Mouse (Mus musculus) hindbrain, embryonic 12.5 days (tissue): ENCODE data around the gene Ptpru. TPM values are rescaled to one million over a fixed set of nuclear protein-coding genes. Genes with fewer than 3 reads are reported as not detected.

Experiments used
- ATAC-seq: fragments of 200-750 bp; cut with Nextera tagmentation; 2 replicates; pipeline ENCODE4 v1.8.0; 2017; ENCODE audit warnings: moderate TSS enrichment; ENCODE audit not compliant: low FRiP score
- H3K27ac ChIP-seq: fragments of 300-500 bp; sonication (generic); 2 replicates; pipeline ENCODE4 v1.5.1; 2016; ENCODE audit warnings: mild to moderate bottlenecking
- H3K27me3 ChIP-seq: fragments of 300-500 bp; sonication (generic); 2 replicates; pipeline ENCODE4 v1.6.1; 2016; ENCODE audit warnings: mild to moderate bottlenecking
- H3K36me3 ChIP-seq: fragments of 300-500 bp; sonication (generic); 2 replicates; pipeline ENCODE4 v1.6.1; 2016; ENCODE audit warnings: mild to moderate bottlenecking
- H3K4me1 ChIP-seq: fragments of 300-500 bp; sonication (generic); 2 replicates; pipeline ENCODE4 v1.6.1; 2016
- H3K4me2 ChIP-seq: fragments of 300-500 bp; sonication (generic); replicated peaks from 2 replicates; pipeline ENCODE4 v1.6.1; 2016; ENCODE audit warnings: mild to moderate bottlenecking
- H3K4me3 ChIP-seq: fragments of 300-500 bp; sonication (generic); 2 replicates; pipeline ENCODE4 v1.5.1; 2016; ENCODE audit warnings: mild to moderate bottlenecking
- H3K9ac ChIP-seq: fragments of 300-500 bp; sonication (generic); 2 replicates; pipeline ENCODE4 v1.6.1; 2016; ENCODE audit warnings: mild to moderate bottlenecking, moderate library complexity
- H3K9me3 ChIP-seq: fragments of 300-500 bp; sonication (generic); replicated peaks from 2 replicates; pipeline ENCODE4 v1.6.1; 2016; ENCODE audit warnings: mild to moderate bottlenecking
- WGBS: fragments of 180-500 bp; shearing (Covaris S2); methylation state at CpG from one replicate; pipeline ENCODE4 v1.1.7; 2016; 5-methylcytosine and 5-hydroxymethylcytosine counted together
- polyA plus RNA-seq: library from polyadenylated mRNA; unstranded; fragments of >200 nt; fragmentation: Nextera tagmentation; extraction: Ambion mirVana; gene quantifications from 2 replicates; pipeline ENCODE4 v1.2.1, GENCODE M21; 2016

Gene Ptpru
- polyA plus RNA-seq, 1 experiment from 2014 or later = 30.2 TPM

- H3K27me3 ChIP-seq = peaks cover 27% of the 10 kb centered on the region
Observed at GRCm38 (mm10) chr4:131831546-131832045, 6.5 kb downstream of the Ptpru start.

GRCm38 (mm10) chr4:131829123-131829522 lies 9.0 kb downstream of the Ptpru start:
- WGBS = 87% methylated on average over 8 of the region's 8 CpGs
- no peak overlapping the region for H3K9ac ChIP-seq
- H3K4me2 ChIP-seq = no peak overlapping the region
- peaks cover 42% of the 10 kb centered on the region for H3K4me1 ChIP-seq
- no peaks in the 10 kb centered on the region for H3K9me3 ChIP-seq
- ATAC-seq = no peak
- H3K27me3 ChIP-seq = peaks cover 5% of the 10 kb centered on the region
- H3K4me3 ChIP-seq = no peak overlapping the region
- no peaks in the 10 kb centered on the region for H3K36me3 ChIP-seq
- no peak overlapping the region for H3K27ac ChIP-seq

More at GRCm38 (mm10) chr4:131831546-131832045, 6.5 kb downstream of the Ptpru start:
- no peaks in the 10 kb centered on the region for H3K36me3 ChIP-seq
- H3K4me2 ChIP-seq = no peak overlapping the region
- 78% methylated on average over 5 of the region's 5 CpGs for WGBS
- no peak overlapping the region for H3K27ac ChIP-seq
- ATAC-seq = no peak
- peaks cover 47% of the 10 kb centered on the region for H3K4me1 ChIP-seq
- no peak overlapping the region; the same call in 1 of the 2 replicates for H3K9ac ChIP-seq
- H3K9me3 ChIP-seq = no peaks in the 10 kb centered on the region
- no peak overlapping the region for H3K4me3 ChIP-seq

GRCm38 (mm10) chr4:131826905-131827304 lies 11.2 kb downstream of the Ptpru start:
- WGBS = 14% methylated on average over 6 of the region's 6 CpGs
- Histone ChIP-seq H3K9me3 (no peaks in the 10 kb centered on the region), H3K27me3 (peaks cover 5% of the 10 kb centered on the region; the same call in 1 of the 2 replicates), H3K9ac (no peak overlapping the region), H3K4me3 (no peak overlapping the region), H3K27ac (0 out of 2 replicates have a peak overlapping the region, but pooled peaks have one; percentile 5), H3K4me1 (peaks cover 36% of the 10 kb centered on the region), H3K36me3 (no peaks in the 10 kb centered on the region), H3K4me2 (no peak overlapping the region)
- no peak for ATAC-seq

- Histone ChIP-seq H3K9ac (no peak overlapping the region), H3K36me3 (no peaks in the 10 kb centered on the region), H3K9me3 (no peaks in the 10 kb centered on the region), H3K4me2 (no peak overlapping the region), H3K4me3 (no peak overlapping the region), H3K27me3 (peaks cover 5% of the 10 kb centered on the region; the same call in 1 of the 2 replicates), H3K27ac (no peak overlapping the region), H3K4me1 (peaks cover 46% of the 10 kb centered on the region)
- no peak for ATAC-seq
- 51% methylated on average over 8 of the region's 8 CpGs for WGBS
Observed at GRCm38 (mm10) chr4:131825830-131826229, 12.3 kb downstream of the Ptpru start.

GRCm38 (mm10) chr4:131824939-131825338 lies 13.1 kb downstream of the Ptpru start:
- H3K4me2 ChIP-seq = no peak overlapping the region
- no peak for ATAC-seq
- peaks cover 40% of the 10 kb centered on the region for H3K4me1 ChIP-seq
- no peak overlapping the region for H3K27ac ChIP-seq
- H3K27me3 ChIP-seq = peaks cover 7% of the 10 kb centered on the region; the same call in 1 of the 2 replicates
- no peaks in the 10 kb centered on the region for H3K36me3 ChIP-seq
- no peaks in the 10 kb centered on the region for H3K9me3 ChIP-seq
- WGBS = 14% methylated on average over 3 of the region's 3 CpGs
- no peak overlapping the region for H3K9ac ChIP-seq
- H3K4me3 ChIP-seq = no peak overlapping the region

GRCm38 (mm10) chr4:131822583-131822982 lies 15.5 kb downstream of the Ptpru start:
- H3K27ac ChIP-seq = no peak overlapping the region
- H3K9me3 ChIP-seq = no peaks in the 10 kb centered on the region
- 92% methylated on average over 3 of the region's 3 CpGs for whole genome bisulfite sequencing
- no peak overlapping the region for H3K4me3 ChIP-seq
- H3K27me3 ChIP-seq = 0 out of 2 replicates have a peak, but pooled peaks cover 2% of the 10 kb centered on the region
- no peaks in the 10 kb centered on the region for H3K36me3 ChIP-seq
- H3K9ac ChIP-seq = no peak overlapping the region
- H3K4me2 ChIP-seq = no peak overlapping the region
- peaks cover 36% of the 10 kb centered on the region for H3K4me1 ChIP-seq
- no peak for ATAC-seq

- H3K4me1 ChIP-seq = peaks cover 26% of the 10 kb centered on the region
- 23% methylated on average over 16 of the region's 16 CpGs for WGBS
- 0 out of 2 replicates have a peak overlapping the region, but pooled peaks have one; percentile 7 for H3K27ac ChIP-seq
- H3K4me2 ChIP-seq = 0 out of 2 replicates have a peak overlapping the region, but pooled peaks have one; percentile 21
- no peaks in the 10 kb centered on the region for H3K9me3 ChIP-seq
- 0 out of 2 replicates have a peak, but pooled peaks cover 2% of the 10 kb centered on the region for H3K27me3 ChIP-seq
- no peak overlapping the region for H3K4me3 ChIP-seq
- no peak for ATAC-seq
- H3K36me3 ChIP-seq = no peaks in the 10 kb centered on the region
- no peak overlapping the region for H3K9ac ChIP-seq
Observed at GRCm38 (mm10) chr4:131821161-131821731, 16.8 kb downstream of the Ptpru start.

- ATAC-seq = no peak
- no peaks in the 10 kb centered on the region for H3K9me3 ChIP-seq
- peaks cover 14% of the 10 kb centered on the region for H3K4me1 ChIP-seq
- H3K9ac ChIP-seq = no peak overlapping the region
- no peak overlapping the region for H3K27ac ChIP-seq
- no peak overlapping the region for H3K4me2 ChIP-seq
- 59% methylated on average over 23 of the region's 23 CpGs for WGBS
- H3K4me3 ChIP-seq = no peak overlapping the region
- no peaks in the 10 kb centered on the region for H3K36me3 ChIP-seq
- 0 out of 2 replicates have a peak, but pooled peaks cover 2% of the 10 kb centered on the region for H3K27me3 ChIP-seq
Observed at GRCm38 (mm10) chr4:131818926-131819325, 19.2 kb downstream of the Ptpru start.

GRCm38 (mm10) chr4:131815774-131816173 lies 22.3 kb downstream of the Ptpru start:
- H3K36me3 ChIP-seq = no peaks in the 10 kb centered on the region
- no peaks in the 10 kb centered on the region for H3K9me3 ChIP-seq
- no peak overlapping the region for H3K4me2 ChIP-seq
- no peak overlapping the region for H3K27ac ChIP-seq
- ATAC-seq = no peak
- WGBS = 80% methylated on average over 10 of the region's 10 CpGs
- H3K4me3 ChIP-seq = no peak overlapping the region
- peaks cover 5% of the 10 kb centered on the region for H3K4me1 ChIP-seq
- no peak overlapping the region for H3K9ac ChIP-seq
- 0 out of 2 replicates have a peak, but pooled peaks cover 2% of the 10 kb centered on the region for H3K27me3 ChIP-seq

GRCm38 (mm10) chr4:131814869-131815268 lies 23.2 kb downstream of the Ptpru start:
- WGBS = 86% methylated on average over 10 of the region's 10 CpGs
- no peak for ATAC-seq
- H3K4me2 ChIP-seq = no peak overlapping the region
- no peaks in the 10 kb centered on the region for H3K36me3 ChIP-seq
- H3K9me3 ChIP-seq = no peaks in the 10 kb centered on the region
- H3K9ac ChIP-seq = no peak overlapping the region
- H3K27me3 ChIP-seq = no peaks in the 10 kb centered on the region
- 0 out of 2 replicates have a peak, but pooled peaks cover 3% of the 10 kb centered on the region for H3K4me1 ChIP-seq
- H3K27ac ChIP-seq = no peak overlapping the region
- no peak overlapping the region for H3K4me3 ChIP-seq

- Histone ChIP-seq H3K27me3 (no peaks in the 10 kb centered on the region), H3K4me1 (0 out of 2 replicates have a peak, but pooled peaks cover 3% of the 10 kb centered on the region), H3K9ac (no peak overlapping the region), H3K9me3 (no peaks in the 10 kb centered on the region), H3K4me3 (no peak overlapping the region), H3K4me2 (no peak overlapping the region), H3K36me3 (no peaks in the 10 kb centered on the region), H3K27ac (no peak overlapping the region)
- ATAC-seq = no peak
- WGBS = 93% methylated on average over 7 of the region's 7 CpGs
Observed at GRCm38 (mm10) chr4:131813798-131814197, 24.3 kb downstream of the Ptpru start.

GRCm38 (mm10) chr4:131812458-131812857 lies 25.6 kb downstream of the Ptpru start:
- Histone ChIP-seq H3K9ac (no peak overlapping the region), H3K36me3 (no peaks in the 10 kb centered on the region), H3K27me3 (no peaks in the 10 kb centered on the region), H3K4me2 (no peak overlapping the region), H3K9me3 (no peaks in the 10 kb centered on the region), H3K4me1 (0 out of 2 replicates have a peak, but pooled peaks cover 3% of the 10 kb centered on the region), H3K4me3 (no peak overlapping the region), H3K27ac (no peak overlapping the region)
- 78% methylated on average over 11 of the region's 11 CpGs for WGBS
- ATAC-seq = no peak

GRCm38 (mm10) chr4:131805255-131805654 lies 32.8 kb downstream of the Ptpru start:
- Histone ChIP-seq H3K4me3 (no peak overlapping the region), H3K36me3 (no peaks in the 10 kb centered on the region), H3K27me3 (no peaks in the 10 kb centered on the region), H3K4me2 (no peak overlapping the region), H3K9ac (no peak overlapping the region), H3K4me1 (no peaks in the 10 kb centered on the region), H3K9me3 (no peaks in the 10 kb centered on the region), H3K27ac (no peak overlapping the region)
- WGBS = 81% methylated on average over 3 of the region's 3 CpGs
- ATAC-seq = no peak
